Mouse (Mus musculus): ENCODE measurements at regions not wholly inside any gene's neighbourhood (a gene's known extent, or its start where the extent isn't known, plus 50 kb on each side); places are given as distances from the start of the nearest gene placed in this dataset.

DNA sequence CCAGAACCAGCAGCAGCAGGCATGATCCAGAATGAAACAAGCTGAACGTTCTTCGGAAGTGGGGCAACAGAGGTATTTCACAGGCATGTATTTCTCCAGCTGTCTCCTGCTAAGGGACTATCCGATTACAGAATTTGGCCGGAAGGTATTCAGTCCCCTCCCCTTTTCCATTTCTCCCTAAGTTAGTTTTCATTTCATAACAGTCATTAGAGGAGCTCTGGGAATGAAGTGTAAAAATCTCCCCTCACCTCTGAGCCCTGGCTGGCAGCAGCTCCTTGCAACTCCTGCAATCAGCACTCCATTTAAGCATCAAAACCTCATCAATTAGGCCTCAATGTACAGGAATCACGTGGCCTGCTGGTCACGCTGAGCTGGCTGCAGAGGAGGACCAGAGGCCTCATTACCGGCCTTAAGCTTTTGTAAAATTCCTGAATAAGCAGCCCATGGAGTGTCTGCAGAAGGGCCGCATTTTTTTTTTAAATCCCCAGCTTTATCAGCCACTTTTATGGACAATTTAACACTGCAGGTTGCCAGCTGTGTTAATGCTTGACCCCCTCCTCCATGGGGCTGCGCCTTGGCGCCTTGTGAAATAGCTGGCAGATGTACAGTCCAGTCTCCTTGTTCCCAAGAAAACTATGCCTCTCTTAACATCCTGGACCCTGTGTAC lies 456.1 kb upstream of the Kirrel3 start:
- DNase-seq (ENCODE audit: low spot score in 2 of 2) = no peak

- peak; percentile 2 to 8 for DNase-seq (ENCODE audit: low spot score in 2 of 2)
Observed at GRCm38 (mm10) chr9:34054435-34054834, 431.3 kb upstream of the Kirrel3 start.
